Mouse (Mus musculus) adrenal gland, postnatal 14 days (tissue): Measurements from ENCODE around the gene Crim1. TPM values are rescaled to one million over a fixed set of nuclear protein-coding genes. Genes with fewer than 3 reads are reported as not detected.

ENCODE experiments used
- DNase-seq: peaks from one replicate; pipeline ENCODE4 v3.0.0; 2021; ENCODE audit warnings: mixed read lengths
- total RNA-seq: library from RNA; stranded (reverse); gene quantifications from 2 replicates; pipeline ENCODE4 v1.2.3, GENCODE M21; 2021

The Crim1 gene
- total RNA-seq, 1 experiment from 2014 or later, result 36.7 TPM

DNA sequence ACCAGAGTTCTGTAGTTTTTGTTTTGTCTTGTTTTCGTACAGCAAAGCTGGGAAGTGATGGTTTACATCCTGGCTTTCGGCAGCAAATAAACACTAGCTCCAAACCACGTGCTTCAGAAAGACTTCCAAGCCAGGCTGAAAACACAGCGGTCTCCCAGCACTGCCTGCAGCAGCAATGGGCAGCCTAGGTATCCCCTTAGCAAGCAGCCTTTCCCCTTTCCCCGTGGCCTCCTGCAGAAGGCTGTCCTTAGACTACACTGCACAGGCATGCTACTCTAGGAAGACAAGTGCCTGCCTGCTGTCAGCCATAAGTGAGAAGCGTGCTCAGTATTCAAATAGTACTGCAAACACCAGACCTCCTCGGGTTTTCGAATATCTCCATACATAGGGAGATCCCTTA is 176.5 kb downstream of the Crim1 start:
- DNase-seq, result no peak

DNA sequence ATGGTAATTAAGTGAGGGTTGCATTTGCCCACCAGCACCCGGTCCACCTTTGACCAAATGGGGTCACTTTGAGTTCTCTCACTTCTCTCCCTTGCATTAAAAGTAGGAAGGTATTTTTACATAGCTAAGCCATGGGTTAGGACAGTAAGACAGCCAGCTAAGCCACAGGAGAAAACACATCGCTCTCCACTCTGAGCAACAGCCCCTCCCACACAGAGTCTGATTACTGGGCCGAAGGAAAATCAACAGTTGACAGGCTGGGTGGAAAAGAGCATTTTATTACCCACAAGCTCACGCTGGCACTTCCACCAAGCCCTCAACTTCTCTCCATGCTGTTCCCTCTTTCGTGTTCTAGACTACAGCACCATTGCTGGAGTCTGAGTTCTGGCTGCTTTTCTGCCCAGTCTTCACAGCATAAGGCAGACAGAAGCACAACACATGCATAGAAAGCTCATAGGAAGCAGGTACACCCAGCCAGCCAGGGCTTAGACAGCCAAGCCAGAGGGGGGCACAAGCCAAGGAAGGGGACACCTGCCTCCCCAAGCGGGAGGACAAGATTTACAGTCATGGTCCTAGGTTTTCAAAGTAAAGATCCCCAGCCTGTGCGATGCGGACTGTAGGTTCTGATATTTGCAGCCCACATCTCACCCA is 179.2 kb downstream of the Crim1 start:
- no peak for DNase-seq

DNA sequence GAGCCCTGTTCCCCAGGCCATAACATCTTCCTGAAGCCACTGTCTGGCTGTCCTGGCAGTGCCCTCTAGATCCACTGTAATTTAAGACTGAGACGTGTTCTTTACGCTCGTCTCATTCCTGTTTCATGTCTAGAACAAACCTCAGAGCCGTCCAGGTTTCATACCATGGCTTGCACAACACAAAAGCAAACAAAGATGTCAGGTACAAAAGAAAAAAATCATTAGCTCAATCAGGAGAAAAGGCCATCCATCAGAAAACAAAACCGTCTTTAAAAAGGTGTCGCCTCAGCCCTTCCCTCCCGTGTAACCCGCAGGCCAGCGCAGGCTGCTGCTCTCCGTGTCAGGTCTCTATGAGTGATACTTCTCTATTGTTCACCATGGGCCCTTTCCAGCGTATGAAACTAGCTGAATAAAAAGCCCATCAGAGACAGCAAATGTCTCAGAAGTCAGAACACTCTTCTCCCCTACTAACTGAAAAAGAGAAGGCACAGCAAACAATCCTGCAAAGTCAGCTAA is 179.7 kb downstream of the Crim1 start:
- DNase-seq, result no peak

DNA sequence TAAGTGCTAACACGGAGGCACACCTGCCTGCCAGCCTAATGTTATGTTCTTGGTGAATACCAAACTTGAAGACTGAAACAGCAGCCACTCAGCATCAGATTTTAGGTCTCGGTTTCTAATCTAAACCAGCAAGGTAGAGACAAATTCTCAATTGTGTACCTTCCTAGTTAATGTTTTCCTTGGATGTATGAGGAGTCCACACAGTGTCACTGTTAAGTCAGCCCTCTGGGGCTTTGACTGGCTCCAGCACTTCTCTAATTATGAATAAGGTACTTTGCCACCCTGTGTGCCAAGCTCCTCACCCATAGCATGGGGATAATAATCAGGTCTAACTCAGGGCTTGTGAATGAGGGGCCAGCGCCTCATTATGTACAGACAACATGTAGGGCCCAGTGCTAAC is 182.3 kb downstream of the Crim1 start:
- no peak for DNase-seq

DNA sequence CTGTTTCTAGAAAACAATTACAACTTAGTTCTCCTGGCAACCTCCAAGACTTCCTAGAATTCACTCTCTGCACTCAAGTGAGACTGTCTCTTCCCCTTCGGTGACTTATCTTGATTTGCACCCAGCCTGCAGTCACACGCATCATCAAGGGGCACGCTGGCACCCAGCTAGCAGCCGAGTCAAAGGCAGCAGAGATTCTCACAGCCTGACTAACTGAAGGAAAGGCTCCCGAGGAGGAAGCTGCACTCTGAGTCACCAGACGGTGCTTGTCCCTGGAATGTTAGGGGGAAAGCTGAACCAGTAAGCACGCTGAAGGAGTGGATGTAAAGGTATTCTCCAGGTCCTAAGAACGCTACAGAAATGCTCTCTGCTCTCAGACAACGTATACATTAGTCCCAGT is 187.6 kb downstream of the Crim1 start:
- peak; percentile 28 for DNase-seq

DNA sequence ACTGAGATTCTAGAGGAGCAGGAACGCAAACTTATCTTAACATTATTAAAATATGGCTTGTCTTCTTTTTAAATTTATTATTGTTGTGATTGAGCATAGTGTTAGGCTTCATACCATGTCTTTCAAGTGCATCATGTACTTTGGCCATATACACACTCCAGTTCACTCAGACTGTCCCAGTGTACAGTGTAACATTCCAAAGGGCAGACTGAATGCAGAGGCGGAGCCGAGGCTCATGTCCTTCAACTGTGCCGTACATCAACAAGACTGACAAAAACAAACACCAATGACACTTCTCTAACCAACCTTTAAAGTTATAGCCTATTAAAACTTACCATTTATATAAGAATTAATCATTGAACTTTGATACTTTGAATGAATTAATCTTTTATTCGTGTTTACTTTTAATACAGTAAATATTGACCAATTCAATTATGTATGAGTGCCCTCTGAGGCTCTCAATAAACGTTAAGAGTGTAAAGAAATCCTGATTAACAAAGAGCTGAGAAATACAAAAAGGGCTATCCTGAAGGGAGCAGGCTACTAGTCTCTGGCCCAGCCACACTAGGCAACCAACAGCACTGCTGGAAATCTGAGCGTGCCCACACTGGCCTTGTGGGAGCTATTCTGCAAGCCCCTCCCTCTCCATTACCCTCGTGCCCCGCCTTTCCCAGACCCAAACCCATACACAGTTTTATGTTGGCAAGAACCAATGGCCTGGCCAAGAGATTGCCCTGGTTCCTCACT is 188.2 kb downstream of the Crim1 start:
- DNase-seq, result no peak

DNA sequence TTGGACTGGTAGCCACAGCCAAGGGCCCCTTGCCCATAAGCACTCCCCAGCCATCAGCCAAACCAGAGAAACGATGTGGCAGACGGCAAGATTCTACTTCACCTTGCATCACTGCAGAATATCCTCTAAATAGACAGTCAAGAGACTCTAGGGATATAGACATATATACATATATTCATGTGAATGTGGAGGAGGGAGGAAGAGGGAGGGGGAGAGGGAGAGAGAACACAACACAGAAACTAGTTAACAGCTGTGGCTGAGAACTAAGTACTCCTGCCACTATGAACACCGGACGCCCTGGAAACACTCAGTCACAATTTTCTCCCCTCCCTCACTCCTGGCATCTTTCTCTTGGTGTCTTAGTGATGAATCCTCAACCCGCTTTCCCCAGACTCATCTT is 189.5 kb downstream of the Crim1 start:
- DNase-seq, result no peak

DNA sequence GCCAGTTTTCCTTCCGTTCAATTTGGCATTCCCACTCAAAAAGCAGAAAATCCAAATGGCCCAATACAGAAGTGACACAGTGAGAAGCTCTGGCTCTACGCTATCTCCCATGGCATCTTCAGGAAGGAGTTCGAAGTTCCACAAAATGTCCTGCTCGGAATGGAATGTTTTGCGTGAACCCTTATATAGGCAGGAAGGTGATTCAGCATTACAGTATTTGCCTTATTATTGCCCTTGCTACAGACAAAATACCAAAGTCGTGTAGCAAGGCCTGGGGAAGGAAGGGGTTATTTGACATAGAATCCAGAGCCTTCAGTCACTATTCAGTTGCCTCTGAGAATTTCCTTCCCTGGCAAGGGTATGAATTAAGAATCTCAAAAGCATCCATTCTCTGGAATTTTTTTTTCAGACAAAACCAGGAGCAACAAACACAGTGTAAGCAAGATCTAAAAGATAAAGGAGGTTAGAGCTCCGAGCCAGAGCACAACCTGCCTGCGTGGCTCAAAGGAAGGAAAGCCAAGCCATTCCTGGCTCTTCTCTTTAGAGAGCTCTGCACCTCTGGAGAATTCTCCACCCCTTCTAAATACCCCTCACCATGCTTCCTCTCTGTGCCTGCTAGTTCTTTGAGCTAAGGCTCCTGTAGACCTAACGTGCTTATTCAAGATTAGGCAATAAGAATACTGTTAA is 192.5 kb downstream of the Crim1 start:
- no peak for DNase-seq

DNA sequence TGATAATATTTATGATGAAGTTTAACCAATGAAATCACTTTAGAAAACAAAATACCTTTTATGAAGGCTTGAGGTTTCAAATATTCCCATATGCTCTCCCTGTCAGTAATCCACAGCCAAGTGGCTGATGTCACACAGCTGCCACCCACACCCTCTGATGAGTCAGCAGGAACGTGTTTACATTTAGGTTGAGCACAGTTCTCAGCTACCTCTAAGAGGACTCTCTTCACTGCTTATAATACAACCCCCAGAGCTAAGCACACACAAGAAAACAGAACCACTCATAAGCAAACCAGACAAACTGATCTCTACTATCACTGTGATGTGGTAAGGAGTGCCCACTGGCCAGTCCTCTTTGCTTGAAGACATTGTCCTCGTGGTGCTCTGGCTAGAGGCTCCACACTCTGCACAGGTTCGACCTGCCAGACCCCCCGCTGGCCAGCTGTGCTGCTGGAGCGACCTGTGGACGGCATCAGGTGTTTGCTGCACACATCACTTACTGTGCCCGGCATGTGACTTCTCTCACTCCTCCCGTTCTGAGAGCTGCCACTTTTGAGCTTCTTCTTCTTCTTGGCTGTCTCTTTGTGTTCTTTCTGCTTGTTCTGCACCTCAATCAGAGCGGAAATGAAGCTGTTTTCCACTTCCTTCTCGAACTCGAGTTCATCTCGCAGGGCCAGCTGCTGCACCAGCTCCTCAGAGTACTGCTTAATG is 200.2 kb downstream of the Crim1 start:
- DNase-seq, result no peak

DNA sequence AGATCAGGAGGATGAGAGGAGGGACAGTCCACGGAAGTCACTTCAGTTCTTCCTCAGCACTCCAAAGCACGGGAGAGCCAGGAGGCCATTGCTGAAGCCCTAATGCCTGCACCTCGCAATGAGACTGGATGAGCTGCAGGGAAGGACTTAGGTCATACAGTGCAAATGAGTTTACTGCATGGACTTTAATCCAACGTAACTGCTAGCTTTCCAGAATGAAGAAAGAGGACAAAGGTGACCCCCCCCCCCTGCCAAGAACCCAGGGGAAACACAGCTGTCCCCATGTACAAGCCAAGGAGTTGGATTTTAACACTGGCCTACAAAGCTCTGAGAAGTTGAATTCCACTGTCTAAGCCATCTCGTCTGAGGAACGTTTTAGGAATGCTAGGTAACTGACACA is 201.3 kb downstream of the Crim1 start:
- DNase-seq, result no peak

DNA sequence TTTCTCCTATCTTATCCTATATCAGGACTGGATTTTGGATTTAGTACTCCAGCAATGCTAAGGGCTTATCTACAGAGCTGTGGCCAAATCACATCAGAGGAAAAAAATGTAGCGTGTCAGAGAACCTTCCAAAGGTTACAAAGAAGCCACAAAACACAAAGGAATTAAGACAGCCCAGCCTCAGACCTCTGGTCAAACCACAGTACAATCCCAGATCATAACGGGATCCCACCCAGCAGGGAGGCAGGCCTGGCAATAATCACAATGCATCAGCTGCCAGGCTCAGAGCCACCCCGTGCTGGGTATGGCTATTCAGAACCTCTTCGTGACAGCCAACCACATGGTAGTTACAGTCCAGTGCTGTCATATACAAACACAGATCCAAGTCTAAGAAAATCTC is 201.7 kb downstream of the Crim1 start:
- no peak for DNase-seq

DNA sequence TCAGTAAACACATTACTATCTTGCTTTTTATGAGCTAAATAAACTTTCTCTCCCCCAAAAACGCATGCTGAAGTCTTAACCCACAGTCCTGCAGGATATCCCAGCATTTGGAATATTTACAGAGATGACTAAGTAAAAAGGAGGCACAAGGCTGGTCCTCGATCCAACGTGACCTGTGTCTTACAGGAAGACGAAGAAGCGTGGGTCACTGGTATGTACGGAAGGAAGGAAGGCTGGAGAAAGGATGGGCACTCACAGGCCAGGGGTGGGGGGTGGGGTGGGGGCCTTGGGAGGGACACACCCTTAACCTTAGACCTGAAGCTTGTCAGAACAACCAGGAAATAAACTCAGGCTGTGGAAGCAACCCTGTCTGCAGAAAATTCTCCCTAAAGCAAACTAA is 202.1 kb downstream of the Crim1 start:
- DNase-seq, result no peak

DNA sequence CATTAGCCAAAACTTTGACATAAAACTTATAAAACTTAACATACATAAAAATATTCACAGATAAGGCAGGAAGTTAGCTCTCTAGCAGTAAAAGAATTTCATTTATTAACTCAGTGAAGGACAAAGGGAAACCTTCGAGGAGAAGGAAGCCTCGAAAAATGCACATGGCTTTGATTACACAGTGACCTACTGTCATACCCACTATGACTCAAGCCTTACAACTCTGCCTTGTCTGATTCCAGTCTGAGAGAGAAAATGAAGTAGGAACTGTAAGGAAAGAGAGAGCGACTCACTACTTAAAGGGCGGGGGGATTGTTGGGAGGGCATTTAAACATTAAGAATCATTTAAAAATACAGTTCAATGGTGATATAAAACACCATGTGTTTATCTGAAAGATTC is 203.2 kb downstream of the Crim1 start:
- no peak for DNase-seq

DNA sequence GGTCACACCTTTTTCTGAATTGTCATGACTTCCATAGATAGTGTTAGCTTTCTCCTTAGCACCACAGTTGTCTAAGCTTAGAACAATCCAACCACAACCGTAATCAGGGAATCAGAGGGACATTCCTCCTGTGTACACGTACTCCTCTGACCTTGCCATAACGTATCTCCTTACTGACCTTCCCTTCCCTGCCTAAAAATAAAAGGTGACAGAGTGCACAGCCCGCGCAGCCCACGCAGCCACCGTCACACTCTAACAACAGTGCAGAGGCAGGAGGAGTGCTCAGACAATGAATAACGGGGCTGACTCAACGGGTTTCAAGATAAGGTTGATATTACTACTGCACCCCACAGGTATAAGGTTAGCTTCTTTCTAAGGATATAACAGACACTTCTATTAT is 203.8 kb downstream of the Crim1 start:
- no peak for DNase-seq

DNA sequence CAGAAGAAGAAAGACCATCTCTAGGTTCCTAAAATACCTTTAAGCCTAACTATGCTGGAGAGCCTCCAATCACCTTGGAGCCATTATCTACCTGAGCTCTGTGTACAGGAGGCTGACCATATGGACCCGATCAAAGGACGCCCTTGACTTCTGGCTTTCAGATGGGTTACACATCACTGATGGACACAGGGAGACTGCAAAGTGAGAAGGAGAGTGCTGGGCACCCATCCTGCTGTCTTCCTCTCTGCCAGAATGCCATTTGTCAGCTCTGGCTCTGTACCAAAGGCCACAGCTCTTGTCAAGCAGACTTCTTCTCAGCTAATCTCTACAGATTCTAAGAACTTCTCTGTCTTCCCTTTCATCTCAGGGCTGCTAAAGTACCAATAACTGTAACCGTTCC is 205.3 kb downstream of the Crim1 start:
- peak; percentile 45 for DNase-seq

DNA sequence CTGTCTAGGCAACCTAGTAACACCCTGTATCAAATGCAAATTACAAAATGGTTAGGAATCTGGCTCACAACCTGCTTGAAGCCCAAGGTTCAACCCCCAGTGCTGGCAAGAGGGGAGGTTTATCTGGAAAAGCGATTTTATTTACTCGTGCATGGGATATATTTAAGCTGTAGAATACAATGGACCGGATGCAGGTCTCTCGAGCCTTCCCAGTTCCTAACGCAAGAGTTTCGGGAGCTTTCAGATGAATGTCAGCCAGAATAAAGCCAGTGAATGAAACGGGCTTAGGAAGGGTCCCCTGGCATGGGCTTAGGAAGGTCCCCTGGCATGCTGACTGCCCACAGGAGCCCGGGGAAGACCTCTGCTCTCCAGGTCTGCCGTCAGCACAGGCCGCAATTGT is 206.8 kb downstream of the Crim1 start:
- DNase-seq, result no peak

DNA sequence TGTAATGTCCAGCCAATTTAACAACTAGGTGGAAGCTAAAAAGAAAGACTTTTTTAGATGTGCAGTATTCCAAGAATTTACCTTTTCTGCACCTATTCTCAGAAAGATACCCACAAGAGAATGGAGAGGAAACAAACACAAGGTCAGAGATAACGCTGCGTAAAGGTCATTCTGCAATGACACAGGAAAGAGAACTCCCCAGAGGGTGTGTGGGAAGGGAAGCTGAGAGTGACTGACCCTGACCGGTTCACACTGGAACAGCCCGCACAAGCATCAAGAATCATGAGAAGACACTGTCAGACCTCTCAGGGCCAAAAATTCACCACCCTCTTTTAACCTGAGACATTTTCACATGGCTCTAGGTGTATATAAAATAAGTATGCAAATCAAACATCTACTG is 207.5 kb downstream of the Crim1 start:
- peak; percentile 38 for DNase-seq

DNA sequence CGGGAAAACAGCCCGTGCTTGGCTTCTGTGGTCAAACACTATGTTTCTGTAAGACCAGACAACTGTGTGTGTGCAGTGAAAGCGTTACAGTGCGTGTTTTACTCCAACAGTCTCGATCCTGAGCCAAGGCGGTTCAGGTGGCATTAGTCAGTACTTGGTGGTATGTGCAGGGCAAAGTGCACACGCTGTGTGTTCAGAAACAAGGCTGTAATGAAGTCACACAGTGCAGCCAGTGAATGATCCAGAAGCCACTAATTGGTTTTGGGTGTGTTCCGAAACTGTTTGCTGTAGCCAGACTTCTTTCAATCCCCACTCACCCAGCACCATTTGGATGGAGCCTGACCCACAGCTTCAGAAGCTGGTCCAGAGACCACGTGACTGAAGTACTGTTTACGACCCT is 208.3 kb downstream of the Crim1 start:
- DNase-seq, result no peak

DNA sequence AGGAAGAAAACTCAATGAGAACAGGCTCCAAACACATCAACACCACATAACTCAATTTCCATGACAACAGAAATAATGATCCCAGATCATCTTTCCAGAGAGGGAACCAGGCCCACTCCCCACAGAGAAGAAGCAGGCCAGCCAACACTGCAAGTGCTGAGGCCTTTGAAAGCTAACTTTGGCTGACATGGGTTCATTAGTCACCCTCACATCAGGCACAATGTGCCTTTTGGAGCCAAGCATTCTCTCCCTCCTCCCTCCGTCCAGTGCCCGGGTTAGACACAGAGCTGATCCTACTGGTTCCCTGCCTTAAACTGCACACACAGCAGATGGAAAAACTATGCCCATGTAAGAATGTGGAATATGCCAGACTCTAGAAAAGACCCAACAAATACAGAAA is 209.9 kb downstream of the Crim1 start:
- no peak for DNase-seq

DNA sequence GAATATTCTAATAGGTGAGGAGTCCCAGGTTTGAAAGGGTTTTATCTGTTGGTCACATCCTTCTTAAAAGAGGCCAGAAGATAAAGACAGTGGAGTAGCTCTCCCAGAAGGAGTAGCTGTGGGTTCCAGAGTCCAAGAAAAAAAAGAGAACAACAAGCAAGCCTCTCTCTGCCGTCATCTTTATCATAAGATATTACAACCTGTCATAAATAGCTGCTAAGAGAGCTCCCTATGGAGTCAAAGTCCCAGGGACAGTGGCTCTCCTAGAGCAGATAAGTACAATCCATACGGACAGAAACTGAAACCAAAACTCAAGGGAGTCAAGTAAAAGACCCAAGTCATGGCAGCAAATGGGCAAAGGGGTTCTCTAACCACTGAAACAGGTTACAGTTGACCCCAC is 215.2 kb downstream of the Crim1 start:
- no peak for DNase-seq

DNA sequence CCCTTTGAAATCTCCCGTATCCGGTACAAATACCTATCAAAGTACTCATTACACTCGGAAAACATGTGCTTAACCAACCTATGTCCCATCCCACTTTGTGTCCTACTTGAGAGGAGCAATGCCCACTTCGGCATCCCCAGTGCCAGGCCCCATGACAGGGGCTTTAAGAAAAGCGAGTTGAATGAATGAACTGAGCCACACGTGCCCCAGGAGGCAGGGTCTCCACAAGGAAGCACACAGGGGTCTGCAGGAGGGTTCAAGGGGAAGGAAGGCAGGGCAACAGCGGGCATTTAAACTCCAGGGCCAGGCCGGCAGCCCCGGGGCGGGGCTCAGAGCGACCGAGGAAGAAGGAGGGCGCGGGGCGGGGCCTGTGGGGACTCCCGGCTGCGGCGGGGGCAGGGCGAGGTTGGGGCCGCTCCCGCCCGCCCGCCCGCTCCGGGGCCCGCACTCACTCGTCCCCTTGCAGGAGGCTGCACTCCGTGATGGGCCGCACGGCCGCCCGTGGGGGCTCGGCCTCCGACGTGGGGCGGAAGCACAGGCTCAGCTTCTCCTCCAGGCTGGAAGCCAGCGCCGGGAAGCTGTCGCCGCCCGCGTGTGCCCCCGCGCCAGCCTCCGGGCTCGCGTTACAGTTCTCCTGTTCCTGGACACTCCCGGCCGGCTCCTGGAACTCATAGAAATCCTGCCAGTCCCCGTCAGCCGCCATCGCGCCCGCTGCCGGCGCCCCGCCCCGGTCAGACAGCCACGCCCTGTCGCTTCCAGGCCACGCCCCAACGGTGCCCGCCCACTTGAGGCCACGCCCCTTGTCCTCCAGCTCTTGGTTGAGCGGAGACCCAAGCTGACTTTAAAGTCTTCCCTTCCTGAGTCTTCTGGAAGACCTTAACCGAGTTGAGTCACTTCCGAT is 217.6 kb downstream of the Crim1 start, which contains the start of gene Fez2:
Gene Fez2, minus strand, starts transcription at position 772 of the 901 bp plus-strand sequence.
- DNase-seq, result peak; percentile 97

DNA sequence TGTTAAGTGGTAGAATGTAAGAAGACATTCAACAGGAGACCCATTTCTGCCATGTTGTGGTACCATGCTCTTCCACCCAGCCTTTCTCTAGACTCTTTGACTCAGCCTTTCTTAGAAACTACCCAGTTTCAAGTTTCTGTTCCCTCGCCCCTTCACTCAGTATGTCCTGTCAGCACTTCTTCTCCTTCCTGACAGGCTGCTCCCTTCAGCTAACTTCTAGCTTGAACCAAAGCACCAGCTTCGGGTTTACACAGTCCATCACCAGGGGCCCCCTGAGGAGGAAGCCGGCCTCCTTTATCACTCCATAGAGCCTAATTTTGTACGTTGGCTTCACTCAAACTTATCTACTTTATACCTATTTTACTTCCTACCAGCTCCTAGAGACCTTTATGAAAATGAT is 219.2 kb downstream of the Crim1 start:
- no peak for DNase-seq
